Mouse (Mus musculus) embryonic facial prominence, embryonic 13.5 days (tissue): ENCODE data around the gene Swap70. TPM values are rescaled to one million over a fixed set of nuclear protein-coding genes. Genes with fewer than 3 reads are reported as not detected.

Experiments
- ATAC-seq: fragments of 200-750 bp; cut with Nextera tagmentation; 2 replicates; pipeline ENCODE4 v1.8.0; 2017; ENCODE audit warnings: low read depth; ENCODE audit not compliant: insufficient number of reproducible peaks, insufficient read depth, low FRiP score, low TSS enrichment
- H3K27ac ChIP-seq: fragments of 300-500 bp; sonication (generic); 2 replicates; pipeline ENCODE4 v1.5.1; 2015; ENCODE audit warnings: moderate library complexity, mild to moderate bottlenecking, inconsistent platforms
- H3K27me3 ChIP-seq: fragments of 300-500 bp; sonication (generic); 2 replicates; pipeline ENCODE4 v1.6.1; 2015; ENCODE audit warnings: mild to moderate bottlenecking, inconsistent platforms
- H3K36me3 ChIP-seq: fragments of 300-500 bp; sonication (generic); 2 replicates; pipeline ENCODE4 v1.6.1; 2015; ENCODE audit warnings: mild to moderate bottlenecking, inconsistent platforms
- H3K4me1 ChIP-seq: fragments of 300-500 bp; sonication (generic); 2 replicates; pipeline ENCODE4 v1.6.1; 2015; ENCODE audit warnings: inconsistent platforms
- H3K4me2 ChIP-seq: fragments of 300-500 bp; sonication (generic); 2 replicates; pipeline ENCODE4 v1.6.1; 2015; ENCODE audit warnings: moderate library complexity, mild to moderate bottlenecking, inconsistent platforms
- H3K4me3 ChIP-seq: fragments of 300-500 bp; sonication (generic); 2 replicates; pipeline ENCODE4 v1.5.1; 2015; ENCODE audit warnings: mild to moderate bottlenecking, inconsistent platforms
- H3K9ac ChIP-seq: fragments of 300-500 bp; sonication (generic); 2 replicates; pipeline ENCODE4 v1.6.1; 2015; ENCODE audit warnings: mild to moderate bottlenecking, inconsistent platforms
- H3K9me3 ChIP-seq: fragments of 300-500 bp; sonication (generic); 2 replicates; pipeline ENCODE4 v1.6.1; 2016; ENCODE audit warnings: inconsistent platforms
- WGBS: fragments of 180-500 bp; shearing (Covaris S2); methylation state at CpG from one replicate; pipeline ENCODE4 v1.1.7; 2015; ENCODE audit warnings: mixed read lengths; 5-methylcytosine and 5-hydroxymethylcytosine counted together
- polyA plus RNA-seq: library from polyadenylated mRNA; unstranded; fragments of >200 nt; fragmentation: Nextera tagmentation; extraction: Ambion mirVana; gene quantifications from 2 replicates; pipeline ENCODE4 v1.2.1, GENCODE M21; 2015

The Swap70 gene
- 42.1 and 49.5 TPM in 2 replicates for polyA plus RNA-seq

DNA sequence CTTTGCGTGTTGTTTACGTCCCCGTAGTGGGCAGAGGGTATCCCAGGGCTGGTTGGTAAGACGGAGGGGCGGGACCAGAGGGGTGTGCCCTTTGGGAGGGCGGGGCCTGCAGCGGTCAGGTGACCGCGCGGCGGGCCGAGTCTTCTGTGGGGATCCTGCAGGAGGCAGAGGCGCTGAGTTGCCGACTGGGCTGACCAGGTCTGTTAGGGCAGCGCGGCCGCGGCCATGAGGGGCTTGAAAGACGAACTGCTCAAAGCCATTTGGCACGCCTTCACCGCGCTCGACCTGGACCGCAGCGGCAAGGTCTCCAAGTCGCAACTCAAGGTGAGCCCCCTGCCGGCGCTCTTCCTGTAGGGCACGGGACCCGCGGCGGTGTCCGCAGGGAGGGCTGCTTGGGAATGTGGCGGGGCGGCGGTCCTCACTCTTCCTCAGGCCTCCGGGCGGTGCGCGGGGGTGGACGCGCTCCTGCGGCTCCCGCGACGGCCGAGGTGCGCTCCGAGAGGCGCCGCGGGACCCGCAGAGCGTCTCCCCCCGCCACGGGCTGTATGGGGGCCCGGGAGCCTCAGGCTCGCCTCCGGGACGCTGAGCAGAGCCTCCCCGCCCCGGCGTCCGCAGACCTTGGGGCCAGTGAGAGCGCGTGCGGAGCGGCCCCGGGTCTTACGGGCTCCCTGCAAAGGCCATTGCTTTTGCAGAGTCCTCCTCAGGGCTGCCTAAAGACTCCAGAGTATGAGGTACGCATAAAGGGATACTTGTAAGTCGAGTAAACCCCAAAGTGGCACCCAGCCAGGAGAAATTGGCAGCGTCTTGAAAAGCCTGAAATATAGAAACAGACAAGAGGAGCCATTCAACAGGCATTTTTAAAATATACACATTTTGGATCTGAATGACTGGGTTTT lies at the start of gene Swap70:
Gene Swap70, plus strand, starts transcription at position 126 of the 896 bp plus-strand sequence.
- under 1% methylated on average over 70 of the region's 73 CpGs for WGBS
- Histone ChIP-seq H3K4me1 (peaks cover 12% of the 10 kb centered on the region), H3K27me3 (no peaks in the 10 kb centered on the region), H3K36me3 (peaks cover 11% of the 10 kb centered on the region), H3K4me3 (peak within 1 kb of the TSS; percentile 85), H3K9me3 (no peaks in the 10 kb centered on the region), H3K9ac (peak within 1 kb of the TSS; percentile 94), H3K27ac (peak within 1 kb of the TSS; percentile 95), H3K4me2 (peak within 1 kb of the TSS; percentile 72)
- peak; percentile 96 for ATAC-seq

- Histone ChIP-seq H3K4me3 (no peak overlapping the region), H3K9ac (no peak overlapping the region), H3K4me1 (no peaks in the 10 kb centered on the region), H3K36me3 (no peaks in the 10 kb centered on the region), H3K9me3 (no peaks in the 10 kb centered on the region), H3K4me2 (no peak overlapping the region), H3K27me3 (no peaks in the 10 kb centered on the region), H3K27ac (no peak overlapping the region)
- 86% methylated on average over 7 of the region's 7 CpGs for WGBS
- no peak for ATAC-seq
Observed at GRCm38 (mm10) chr7:110179208-110179607, 42.3 kb upstream of the Swap70 start.

DNA sequence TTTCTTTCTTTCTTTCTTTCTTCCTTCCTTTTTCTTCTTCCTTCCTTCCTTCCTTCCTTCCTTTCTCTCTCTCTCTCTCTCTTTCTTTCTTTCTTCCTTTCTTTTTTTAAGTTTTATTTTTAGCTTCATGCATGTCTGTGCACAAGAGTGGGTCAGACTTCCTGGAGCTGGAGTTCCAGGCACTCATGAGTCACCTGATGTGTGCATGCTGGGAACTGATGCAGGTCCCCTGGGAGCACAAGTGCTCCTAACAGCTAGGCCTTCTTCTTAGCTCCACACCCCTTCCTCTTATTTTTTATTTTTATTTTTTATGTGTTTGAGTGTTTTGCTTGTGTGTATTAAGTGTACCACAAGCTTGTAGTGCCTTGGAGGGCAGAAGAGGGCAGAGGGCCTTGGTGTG lies 40.9 kb upstream of the Swap70 start:
- Histone ChIP-seq H3K9me3 (no peaks in the 10 kb centered on the region), H3K9ac (no peak overlapping the region), H3K4me2 (no peak overlapping the region), H3K27ac (no peak overlapping the region), H3K4me3 (no peak overlapping the region), H3K36me3 (no peaks in the 10 kb centered on the region), H3K27me3 (no peaks in the 10 kb centered on the region), H3K4me1 (no peaks in the 10 kb centered on the region)
- no peak for ATAC-seq

GRCm38 (mm10) chr7:110181446-110181845 lies 40.1 kb upstream of the Swap70 start:
- Histone ChIP-seq H3K4me3 (no peak overlapping the region), H3K9ac (no peak overlapping the region), H3K27ac (no peak overlapping the region), H3K9me3 (no peaks in the 10 kb centered on the region), H3K4me1 (no peaks in the 10 kb centered on the region), H3K27me3 (no peaks in the 10 kb centered on the region), H3K4me2 (no peak overlapping the region), H3K36me3 (no peaks in the 10 kb centered on the region)
- 59% methylated on average over 8 of the region's 8 CpGs for WGBS
- no peak for ATAC-seq

GRCm38 (mm10) chr7:110184608-110185007 lies 36.9 kb upstream of the Swap70 start:
- no peaks in the 10 kb centered on the region for H3K27me3 ChIP-seq
- H3K4me3 ChIP-seq = no peak overlapping the region
- no peaks in the 10 kb centered on the region for H3K36me3 ChIP-seq
- no peak for ATAC-seq
- H3K9ac ChIP-seq = no peak overlapping the region
- no peak overlapping the region for H3K27ac ChIP-seq
- H3K9me3 ChIP-seq = no peaks in the 10 kb centered on the region
- H3K4me1 ChIP-seq = no peaks in the 10 kb centered on the region
- 84% methylated on average over 3 of the region's 3 CpGs for WGBS
- H3K4me2 ChIP-seq = no peak overlapping the region

GRCm38 (mm10) chr7:110189951-110190350 lies 31.6 kb upstream of the Swap70 start:
- H3K27me3 ChIP-seq = no peaks in the 10 kb centered on the region
- H3K9me3 ChIP-seq = no peaks in the 10 kb centered on the region
- no peak overlapping the region for H3K4me3 ChIP-seq
- no peak overlapping the region for H3K4me2 ChIP-seq
- 49% methylated on average over 7 of the region's 7 CpGs for WGBS
- H3K4me1 ChIP-seq = peaks cover 5% of the 10 kb centered on the region; the same call in 1 of the 2 replicates
- ATAC-seq = no peak
- no peaks in the 10 kb centered on the region for H3K36me3 ChIP-seq
- peak overlapping the region; percentile 30; the same call in 1 of the 2 replicates for H3K27ac ChIP-seq
- no peak overlapping the region for H3K9ac ChIP-seq

GRCm38 (mm10) chr7:110193186-110193585 lies 28.3 kb upstream of the Swap70 start:
- H3K4me2 ChIP-seq = no peak overlapping the region
- no peak for ATAC-seq

DNA sequence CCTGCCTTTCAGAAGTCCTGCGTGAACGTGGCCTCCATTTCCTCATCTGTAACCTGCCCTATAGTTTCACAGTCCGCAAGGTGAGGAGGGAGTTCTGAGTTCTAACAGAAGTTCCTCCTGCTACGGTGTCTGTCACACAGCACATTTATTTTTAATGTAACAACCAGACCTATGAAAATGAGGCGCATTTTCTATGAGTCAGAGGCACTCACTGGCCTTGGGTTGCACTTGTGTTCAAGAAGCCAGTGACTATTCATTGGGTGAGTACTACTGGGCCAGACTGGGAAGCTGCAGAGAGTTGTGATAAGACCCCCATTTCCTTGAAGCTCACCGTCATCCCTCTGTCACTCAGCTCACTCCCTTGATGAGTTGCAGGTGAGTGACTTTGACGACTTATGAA lies 24.3 kb upstream of the Swap70 start:
- Histone ChIP-seq H3K4me3 (no peak overlapping the region), H3K27me3 (no peaks in the 10 kb centered on the region), H3K36me3 (no peaks in the 10 kb centered on the region), H3K4me2 (no peak overlapping the region), H3K9ac (no peak overlapping the region), H3K9me3 (no peaks in the 10 kb centered on the region), H3K4me1 (no peaks in the 10 kb centered on the region), H3K27ac (no peak overlapping the region)
- 81% methylated on average over 7 of the region's 7 CpGs for WGBS
- ATAC-seq = no peak

More at GRCm38 (mm10) chr7:110193186-110193585, 28.3 kb upstream of the Swap70 start:
- H3K4me3 ChIP-seq = no peak overlapping the region
- no peak overlapping the region for H3K9ac ChIP-seq
- H3K27me3 ChIP-seq = no peaks in the 10 kb centered on the region
- no peaks in the 10 kb centered on the region for H3K36me3 ChIP-seq
- no peaks in the 10 kb centered on the region for H3K9me3 ChIP-seq
- peaks cover 5% of the 10 kb centered on the region; the same call in 1 of the 2 replicates for H3K4me1 ChIP-seq
- 92% methylated on average over 3 of the region's 3 CpGs for WGBS
- H3K27ac ChIP-seq = no peak overlapping the region

GRCm38 (mm10) chr7:110201933-110202332 lies 19.6 kb upstream of the Swap70 start:
- WGBS = 91% methylated on average over 6 of the region's 6 CpGs
- peaks cover 14% of the 10 kb centered on the region for H3K9me3 ChIP-seq
- ATAC-seq = no peak
- no peaks in the 10 kb centered on the region for H3K36me3 ChIP-seq
- H3K4me1 ChIP-seq = no peaks in the 10 kb centered on the region
- H3K9ac ChIP-seq = no peak overlapping the region
- no peak overlapping the region for H3K4me3 ChIP-seq
- no peaks in the 10 kb centered on the region for H3K27me3 ChIP-seq
- no peak overlapping the region for H3K27ac ChIP-seq
- H3K4me2 ChIP-seq = no peak overlapping the region

- Histone ChIP-seq H3K27me3 (no peaks in the 10 kb centered on the region), H3K9ac (no peak overlapping the region), H3K4me2 (no peak overlapping the region), H3K27ac (no peak overlapping the region), H3K4me1 (no peaks in the 10 kb centered on the region), H3K4me3 (no peak overlapping the region), H3K9me3 (peaks cover 20% of the 10 kb centered on the region), H3K36me3 (no peaks in the 10 kb centered on the region)
- no peak for ATAC-seq
- 85% methylated on average over 4 of the region's 4 CpGs for WGBS
Observed at GRCm38 (mm10) chr7:110204208-110204607, 17.3 kb upstream of the Swap70 start.

DNA sequence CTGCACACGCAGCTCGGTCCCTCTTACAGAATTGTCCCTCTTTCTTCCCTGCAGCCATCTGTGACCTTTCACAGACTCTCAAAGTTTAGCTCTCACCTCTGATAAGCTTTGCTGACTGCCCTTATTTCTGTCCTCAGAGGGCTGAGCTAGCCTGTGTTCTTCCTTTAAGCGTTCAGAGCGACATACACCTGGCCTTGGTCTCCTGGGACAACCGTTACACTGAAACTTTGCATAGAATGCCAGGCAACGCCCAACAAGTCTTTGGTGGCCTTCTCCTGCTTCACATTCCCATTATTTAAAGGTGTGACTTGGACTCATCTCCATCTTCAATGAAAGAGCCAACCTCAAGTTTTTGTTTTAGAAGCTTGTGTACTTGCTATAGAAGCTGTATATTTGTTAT lies 13.2 kb upstream of the Swap70 start:
- Histone ChIP-seq H3K4me1 (no peaks in the 10 kb centered on the region), H3K9me3 (peaks cover 20% of the 10 kb centered on the region), H3K36me3 (no peaks in the 10 kb centered on the region), H3K9ac (no peak overlapping the region), H3K4me3 (no peak overlapping the region), H3K4me2 (no peak overlapping the region), H3K27me3 (no peaks in the 10 kb centered on the region), H3K27ac (no peak overlapping the region)
- ATAC-seq = no peak
- 88% methylated on average over 6 of the region's 6 CpGs for WGBS

- H3K4me3 ChIP-seq = no peak overlapping the region
- ATAC-seq = no peak
- H3K27me3 ChIP-seq = no peaks in the 10 kb centered on the region
- H3K27ac ChIP-seq = no peak overlapping the region
- WGBS = 85% methylated on average over 6 of the region's 6 CpGs
- no peak overlapping the region for H3K9ac ChIP-seq
- no peak overlapping the region for H3K4me2 ChIP-seq
- H3K36me3 ChIP-seq = no peaks in the 10 kb centered on the region
- H3K9me3 ChIP-seq = peaks cover 20% of the 10 kb centered on the region
- H3K4me1 ChIP-seq = no peaks in the 10 kb centered on the region
Observed at GRCm38 (mm10) chr7:110209422-110209821, 12.1 kb upstream of the Swap70 start.
